Mouse (Mus musculus) heart, embryonic 13.5 days (tissue): ENCODE results near the gene Prkn. TPM values are rescaled to one million over a fixed set of nuclear protein-coding genes. Genes with fewer than 3 reads are reported as not detected.

Experiments used
- ATAC-seq: fragments of 200-750 bp; cut with Nextera tagmentation; 2 replicates; pipeline ENCODE4 v1.8.0; 2017; ENCODE audit warnings: moderate TSS enrichment; ENCODE audit not compliant: insufficient number of reproducible peaks, low FRiP score, low TSS enrichment; ENCODE audit errors: extremely low read depth
- H3K27ac ChIP-seq: fragments of 300-500 bp; sonication (generic); replicated peaks from 2 replicates; pipeline ENCODE4 v1.5.1; 2015; ENCODE audit warnings: moderate library complexity, mild to moderate bottlenecking, inconsistent platforms
- H3K27me3 ChIP-seq: fragments of 300-500 bp; sonication (generic); replicated peaks from 2 replicates; pipeline ENCODE4 v1.6.1; 2015; ENCODE audit warnings: mild to moderate bottlenecking, inconsistent platforms
- H3K36me3 ChIP-seq: fragments of 300-500 bp; sonication (generic); 2 replicates; pipeline ENCODE4 v1.6.1; 2015; ENCODE audit warnings: mild to moderate bottlenecking, inconsistent platforms
- H3K4me1 ChIP-seq: fragments of 300-500 bp; sonication (generic); 2 replicates; pipeline ENCODE4 v1.6.1; 2015; ENCODE audit warnings: inconsistent platforms
- H3K4me2 ChIP-seq: fragments of 300-500 bp; sonication (generic); 2 replicates; pipeline ENCODE4 v1.6.1; 2015; ENCODE audit warnings: inconsistent platforms, mild to moderate bottlenecking, moderate library complexity
- H3K4me3 ChIP-seq: fragments of 300-500 bp; sonication (generic); 2 replicates; pipeline ENCODE4 v1.5.1; 2015; ENCODE audit warnings: moderate library complexity, mild to moderate bottlenecking, inconsistent platforms
- H3K9ac ChIP-seq: fragments of 300-500 bp; sonication (generic); 2 replicates; pipeline ENCODE4 v1.6.1; 2015; ENCODE audit warnings: inconsistent platforms, mild to moderate bottlenecking, moderate library complexity
- H3K9me3 ChIP-seq: fragments of 300-500 bp; sonication (generic); 2 replicates; pipeline ENCODE4 v1.6.1; 2016; ENCODE audit warnings: inconsistent platforms
- WGBS: fragments of 180-500 bp; shearing (Covaris S2); methylation state at CpG from one replicate; pipeline ENCODE4 v1.1.7; 2015; ENCODE audit warnings: mixed read lengths; 5-methylcytosine and 5-hydroxymethylcytosine counted together
- polyA plus RNA-seq: library from polyadenylated mRNA; unstranded; fragments of >200 nt; fragmentation: Nextera tagmentation; extraction: Ambion mirVana; gene quantifications from 2 replicates; pipeline ENCODE4 v1.2.1, GENCODE M21; 2015

Prkn gene
- polyA plus RNA-seq, 1 experiment from 2014 or later = 1.8 TPM

DNA sequence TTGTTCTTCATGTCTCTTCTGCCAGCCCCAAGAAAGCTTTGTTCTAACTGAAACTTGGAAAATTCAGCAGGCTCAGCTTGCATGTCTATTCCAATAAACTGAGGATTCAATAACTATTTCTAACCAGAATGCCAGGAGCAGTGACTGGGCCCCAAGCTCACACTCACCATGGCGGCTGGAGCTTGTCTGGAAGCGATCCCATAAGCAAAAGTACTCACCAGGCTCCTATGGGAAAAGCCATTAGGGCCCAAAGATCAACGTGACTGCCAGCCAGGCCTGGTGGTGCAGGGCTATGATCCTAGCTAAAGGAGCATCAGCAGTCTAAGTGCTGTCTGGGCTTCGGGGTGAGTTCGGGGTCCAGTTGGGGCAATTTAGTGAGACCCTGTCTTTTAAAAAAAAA is 1048.6 kb downstream of the Prkn start:
- WGBS = 71% methylated on average over 5 of the region's 5 CpGs
- H3K4me1 ChIP-seq = no peaks in the 10 kb centered on the region
- H3K4me3 ChIP-seq = no peak overlapping the region
- H3K4me2 ChIP-seq = no peak overlapping the region
- no peak for ATAC-seq
- no peaks in the 10 kb centered on the region for H3K9me3 ChIP-seq
- H3K9ac ChIP-seq = no peak overlapping the region
- no peak overlapping the region for H3K27ac ChIP-seq
- H3K27me3 ChIP-seq = no peaks in the 10 kb centered on the region
- H3K36me3 ChIP-seq = no peaks in the 10 kb centered on the region

DNA sequence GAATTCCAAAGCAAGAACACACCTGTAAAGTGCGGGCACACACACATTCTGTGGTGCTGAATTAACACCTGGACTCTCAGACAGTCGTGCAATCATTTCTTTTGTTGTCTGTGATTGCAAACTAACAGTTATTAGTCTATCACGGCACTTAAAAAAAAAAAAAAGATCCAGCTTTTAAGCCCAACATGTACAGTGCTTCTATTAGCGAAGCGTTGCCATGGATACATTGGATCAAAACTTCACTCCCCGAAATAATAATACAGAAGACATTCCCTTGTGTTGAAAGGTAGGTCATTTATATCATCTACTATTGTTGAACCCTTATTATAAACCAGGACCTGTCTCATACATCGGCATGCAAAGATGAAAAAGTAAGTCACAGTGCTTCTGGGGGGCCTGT is 1060.1 kb downstream of the Prkn start:
- Histone ChIP-seq H3K36me3 (no peaks in the 10 kb centered on the region), H3K4me3 (no peak overlapping the region), H3K9me3 (no peaks in the 10 kb centered on the region), H3K27me3 (no peaks in the 10 kb centered on the region; the same call in 1 of the 2 replicates), H3K4me2 (no peak overlapping the region), H3K27ac (no peak overlapping the region), H3K4me1 (no peaks in the 10 kb centered on the region), H3K9ac (no peak overlapping the region)
- no peak for ATAC-seq
- 80% methylated on average over 7 of the region's 7 CpGs for whole genome bisulfite sequencing

DNA sequence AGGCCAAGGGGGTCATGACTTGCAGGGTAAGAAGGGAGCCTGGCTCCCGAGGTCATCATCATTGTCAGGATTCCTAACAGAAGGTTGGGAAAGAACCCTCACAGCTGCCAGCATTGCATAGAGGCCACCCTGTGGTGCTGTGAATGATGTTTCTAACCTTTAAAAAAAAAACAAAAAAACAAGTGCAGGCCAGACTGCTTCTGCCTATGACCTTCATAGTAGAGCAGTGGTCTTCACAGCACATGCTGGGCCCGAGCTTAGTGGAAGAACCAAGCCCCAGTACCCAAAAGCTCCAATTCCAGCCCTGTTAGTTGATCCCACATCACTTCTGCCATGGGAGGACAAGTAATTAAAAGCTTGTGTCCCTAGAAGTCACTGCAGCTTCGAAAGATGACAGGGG is 1061.5 kb downstream of the Prkn start:
- H3K36me3 ChIP-seq = no peaks in the 10 kb centered on the region
- no peak for ATAC-seq

DNA sequence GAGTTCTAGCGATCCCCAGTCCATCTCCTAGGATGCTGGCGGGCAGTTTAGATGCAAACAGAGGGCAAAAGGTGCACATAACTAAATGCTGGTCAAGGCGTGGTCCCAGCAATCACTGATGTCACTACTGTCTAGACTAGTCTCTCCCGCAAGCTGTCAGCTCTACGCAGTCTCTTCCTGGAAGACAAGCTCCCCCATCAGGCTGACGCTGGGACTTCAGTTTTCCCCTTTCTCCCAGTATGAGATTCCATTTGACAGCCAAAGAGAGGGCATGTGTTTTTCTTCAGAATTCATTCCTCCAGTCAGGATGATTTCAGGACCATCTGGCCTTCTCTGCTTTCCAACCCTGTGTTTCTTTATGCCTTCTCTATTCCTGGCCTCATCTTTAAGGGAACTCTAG is 1062.8 kb downstream of the Prkn start:
- H3K4me3 ChIP-seq = no peak overlapping the region
- WGBS = 33% methylated on average over 6 of the region's 6 CpGs
- no peaks in the 10 kb centered on the region for H3K36me3 ChIP-seq
- H3K9ac ChIP-seq = no peak overlapping the region
- no peak overlapping the region for H3K27ac ChIP-seq
- no peak overlapping the region for H3K4me2 ChIP-seq
- no peak for ATAC-seq
- H3K4me1 ChIP-seq = no peaks in the 10 kb centered on the region
- H3K27me3 ChIP-seq = no peaks in the 10 kb centered on the region; the same call in 1 of the 2 replicates
- H3K9me3 ChIP-seq = no peaks in the 10 kb centered on the region

More for the DNA sequence above, 1061.5 kb downstream of the Prkn start:
- 55% methylated on average over 3 of the region's 3 CpGs for WGBS
- Histone ChIP-seq H3K9me3 (no peaks in the 10 kb centered on the region), H3K4me3 (no peak overlapping the region), H3K4me2 (no peak overlapping the region), H3K4me1 (no peaks in the 10 kb centered on the region), H3K9ac (no peak overlapping the region), H3K27me3 (no peaks in the 10 kb centered on the region; the same call in 1 of the 2 replicates), H3K27ac (no peak overlapping the region)

DNA sequence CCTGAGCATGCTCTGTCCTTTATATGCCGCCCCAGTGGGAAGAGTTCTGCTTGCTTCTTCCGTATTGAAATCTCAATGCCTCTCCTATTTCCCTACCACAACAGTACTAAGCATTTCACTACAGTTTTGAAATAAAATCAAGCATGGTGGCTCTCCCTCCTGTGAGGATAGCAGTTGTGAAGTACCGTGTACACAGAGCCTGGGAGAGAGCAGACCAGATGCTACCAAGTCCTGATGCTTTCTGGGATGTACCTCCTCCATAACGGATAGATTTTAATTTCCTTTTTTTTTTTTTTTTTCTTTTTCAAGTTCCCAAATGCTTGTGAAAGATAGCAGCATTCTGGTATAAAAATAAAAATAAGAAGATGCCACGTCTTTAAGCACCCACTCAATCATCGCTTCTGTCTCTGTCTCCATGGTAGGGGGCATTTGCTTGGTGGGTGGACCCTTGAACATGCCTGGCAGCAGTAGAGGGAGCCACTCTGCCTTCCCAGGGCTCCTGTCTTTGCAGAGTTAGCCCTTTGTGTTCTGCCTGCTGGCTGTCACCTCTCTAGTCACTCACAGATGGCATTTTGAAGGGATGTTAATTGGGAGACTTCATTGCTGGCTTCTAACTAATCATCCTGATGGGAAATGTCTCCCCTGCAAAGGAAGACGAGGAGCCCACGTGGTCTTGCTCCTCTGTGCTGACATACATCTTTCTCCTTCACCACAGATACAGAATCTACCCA is 1070.6 kb downstream of the Prkn start:
- H3K9me3 ChIP-seq = no peaks in the 10 kb centered on the region
- no peak overlapping the region for H3K27ac ChIP-seq
- no peak overlapping the region for H3K9ac ChIP-seq
- no peak for ATAC-seq
- H3K36me3 ChIP-seq = no peaks in the 10 kb centered on the region
- H3K4me1 ChIP-seq = peaks cover 5% of the 10 kb centered on the region; the same call in 1 of the 2 replicates
- no peak overlapping the region for H3K4me2 ChIP-seq
- peaks cover 31% of the 10 kb centered on the region for H3K27me3 ChIP-seq
- 58% methylated on average over 8 of the region's 8 CpGs for WGBS
- no peak overlapping the region for H3K4me3 ChIP-seq

DNA sequence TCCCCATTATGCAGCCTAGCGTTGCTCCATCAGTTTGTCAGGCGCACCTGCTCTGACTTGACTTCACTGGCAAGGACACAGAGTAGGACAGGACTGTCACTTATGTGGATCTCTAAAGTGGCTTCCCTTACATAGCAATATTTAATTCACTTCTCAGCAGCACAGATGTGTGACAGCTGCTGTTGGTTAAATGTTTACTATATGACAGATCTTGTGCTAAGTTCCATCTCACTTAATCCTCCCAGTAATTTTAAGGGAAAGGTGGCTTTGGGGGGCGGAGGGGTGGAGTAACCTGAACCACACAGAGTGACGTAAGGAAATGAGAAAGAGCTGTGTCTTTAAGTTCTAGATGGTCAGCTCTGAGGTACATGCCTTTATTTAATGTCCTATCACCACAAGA is 1072.0 kb downstream of the Prkn start:
- no peaks in the 10 kb centered on the region for H3K9me3 ChIP-seq
- no peak overlapping the region for H3K27ac ChIP-seq
- no peak overlapping the region for H3K9ac ChIP-seq
- no peaks in the 10 kb centered on the region for H3K36me3 ChIP-seq
- H3K4me2 ChIP-seq = no peak overlapping the region
- H3K4me1 ChIP-seq = peaks cover 5% of the 10 kb centered on the region; the same call in 1 of the 2 replicates
- 75% methylated on average over 4 of the region's 4 CpGs for WGBS
- H3K27me3 ChIP-seq = peaks cover 36% of the 10 kb centered on the region
- no peak overlapping the region for H3K4me3 ChIP-seq
- ATAC-seq = no peak

DNA sequence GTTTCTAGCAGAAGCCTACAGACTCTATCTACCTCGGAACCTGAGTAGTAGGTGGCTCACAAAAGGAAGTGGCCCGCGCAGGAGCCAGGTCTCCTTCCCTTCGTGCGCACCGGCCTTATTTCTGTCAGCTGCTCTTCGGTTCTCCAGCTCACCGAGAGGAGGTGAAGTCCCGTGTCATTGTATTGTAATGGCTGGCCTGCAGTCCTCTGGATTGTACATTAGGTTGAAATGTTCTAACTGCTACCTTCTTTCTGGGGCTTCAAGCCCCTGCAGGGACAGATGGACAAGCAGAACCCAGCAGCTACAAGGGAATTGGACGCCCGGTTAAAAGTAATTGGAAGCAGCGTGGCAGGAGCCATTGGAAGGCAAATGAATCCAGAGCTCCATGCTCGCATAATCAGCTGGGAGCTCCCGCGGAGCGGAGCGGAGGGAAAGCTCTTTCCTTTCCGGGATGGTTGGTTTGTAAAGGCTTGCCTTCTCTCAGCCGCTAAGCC is 1072.7 kb downstream of the Prkn start:
- Histone ChIP-seq H3K36me3 (no peaks in the 10 kb centered on the region), H3K27me3 (peaks cover 39% of the 10 kb centered on the region), H3K4me2 (peak overlapping the region; percentile 72), H3K9ac (peak overlapping the region; percentile 67), H3K4me3 (peak overlapping the region; percentile 40), H3K4me1 (peaks cover 5% of the 10 kb centered on the region; the same call in 1 of the 2 replicates), H3K27ac (no peak overlapping the region), H3K9me3 (no peaks in the 10 kb centered on the region)
- ATAC-seq = no peak
- WGBS = 1% methylated on average over 19 of the region's 19 CpGs

DNA sequence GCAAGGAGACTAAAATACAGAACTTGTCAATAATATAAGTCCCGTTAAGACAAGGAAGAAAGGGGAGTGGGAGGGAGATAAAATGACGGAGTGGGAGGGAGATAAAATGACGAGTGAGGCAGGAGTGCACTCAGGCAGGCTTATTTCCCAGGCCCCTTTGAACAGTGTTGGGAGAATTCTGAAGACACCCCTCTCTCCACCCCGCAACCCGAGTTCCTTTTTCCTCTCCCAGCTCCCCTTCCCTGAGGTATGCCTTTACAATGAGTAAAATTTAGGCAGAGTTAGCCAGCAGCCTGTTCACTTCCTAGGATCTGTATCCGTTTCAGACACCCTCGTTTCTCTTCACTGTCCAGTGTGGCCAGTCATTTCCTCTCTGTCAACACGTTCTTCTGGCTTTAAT is 1073.4 kb downstream of the Prkn start:
- Histone ChIP-seq H3K36me3 (no peaks in the 10 kb centered on the region), H3K4me3 (peak overlapping the region; percentile 40), H3K27ac (no peak overlapping the region), H3K4me2 (peak overlapping the region; percentile 72), H3K9ac (0 out of 2 replicates have a peak overlapping the region, but pooled peaks have one; percentile 33), H3K27me3 (peaks cover 41% of the 10 kb centered on the region), H3K9me3 (no peaks in the 10 kb centered on the region), H3K4me1 (peaks cover 5% of the 10 kb centered on the region; the same call in 1 of the 2 replicates)
- WGBS = 13% methylated on average over 8 of the region's 8 CpGs
- no peak for ATAC-seq

DNA sequence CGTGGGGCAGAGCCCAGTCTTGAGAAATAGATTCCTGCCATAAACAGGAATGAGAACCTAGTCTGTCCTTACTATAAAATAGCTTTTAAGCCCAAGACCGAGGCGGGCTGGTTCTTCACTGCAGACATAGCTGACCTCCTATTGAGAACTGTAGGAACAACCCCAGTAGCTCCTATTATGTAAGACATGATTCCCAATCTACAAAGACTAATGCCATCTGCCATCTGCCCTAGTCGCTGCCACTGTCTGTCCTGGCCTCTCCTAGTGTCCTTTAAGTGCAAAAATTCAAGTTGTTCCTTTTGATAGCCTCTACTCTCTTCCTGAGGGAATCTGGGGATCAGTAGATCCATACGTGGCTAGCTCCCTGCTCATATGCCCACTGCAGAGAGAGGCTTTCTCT is 1074.3 kb downstream of the Prkn start:
- Histone ChIP-seq H3K27me3 (peaks cover 44% of the 10 kb centered on the region), H3K36me3 (no peaks in the 10 kb centered on the region), H3K4me2 (no peak overlapping the region), H3K9ac (no peak overlapping the region), H3K4me3 (no peak overlapping the region), H3K4me1 (peaks cover 5% of the 10 kb centered on the region; the same call in 1 of the 2 replicates), H3K27ac (no peak overlapping the region), H3K9me3 (no peaks in the 10 kb centered on the region)
- ATAC-seq = no peak
- WGBS = 64% methylated on average over 5 of the region's 5 CpGs

DNA sequence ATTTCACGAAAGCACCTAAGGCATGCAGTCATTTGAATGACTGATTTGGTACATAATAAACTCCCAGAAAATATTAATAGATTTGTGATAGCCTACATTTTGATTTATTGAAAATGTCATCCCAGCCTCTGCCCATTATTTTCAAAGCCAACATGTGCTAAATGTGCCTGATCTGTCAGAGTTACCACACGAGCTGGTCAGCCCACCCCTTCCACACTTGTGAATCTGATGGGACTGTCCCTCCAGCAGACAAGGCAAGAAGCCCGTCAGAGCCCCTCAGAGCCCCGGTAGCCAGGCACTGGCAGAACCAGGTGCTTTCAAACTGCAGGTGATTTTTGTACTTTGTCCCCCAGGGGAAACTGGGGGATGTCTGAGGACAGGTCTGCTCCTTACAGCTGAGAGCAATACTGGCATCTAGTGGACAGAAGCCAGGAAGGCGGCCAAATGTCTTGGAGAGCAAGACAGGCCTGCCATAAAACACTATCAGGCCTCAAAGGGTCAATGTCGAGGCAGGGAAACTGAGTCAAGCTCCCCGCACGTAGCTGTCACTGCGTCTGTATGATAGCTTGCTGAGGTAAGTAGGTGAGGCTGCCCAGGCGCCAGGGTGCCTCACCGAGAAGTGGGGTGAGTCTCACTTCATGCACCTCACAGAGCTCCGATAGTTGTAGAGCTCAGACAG is 1078.1 kb downstream of the Prkn start:
- H3K27me3 ChIP-seq = peaks cover 31% of the 10 kb centered on the region
- no peak overlapping the region for H3K4me2 ChIP-seq
- H3K9ac ChIP-seq = no peak overlapping the region
- WGBS = 50% methylated on average over 12 of the region's 12 CpGs
- H3K9me3 ChIP-seq = no peaks in the 10 kb centered on the region
- no peaks in the 10 kb centered on the region for H3K36me3 ChIP-seq
- no peak overlapping the region for H3K4me3 ChIP-seq
- H3K27ac ChIP-seq = no peak overlapping the region
- no peak for ATAC-seq
- H3K4me1 ChIP-seq = peaks cover 5% of the 10 kb centered on the region; the same call in 1 of the 2 replicates

DNA sequence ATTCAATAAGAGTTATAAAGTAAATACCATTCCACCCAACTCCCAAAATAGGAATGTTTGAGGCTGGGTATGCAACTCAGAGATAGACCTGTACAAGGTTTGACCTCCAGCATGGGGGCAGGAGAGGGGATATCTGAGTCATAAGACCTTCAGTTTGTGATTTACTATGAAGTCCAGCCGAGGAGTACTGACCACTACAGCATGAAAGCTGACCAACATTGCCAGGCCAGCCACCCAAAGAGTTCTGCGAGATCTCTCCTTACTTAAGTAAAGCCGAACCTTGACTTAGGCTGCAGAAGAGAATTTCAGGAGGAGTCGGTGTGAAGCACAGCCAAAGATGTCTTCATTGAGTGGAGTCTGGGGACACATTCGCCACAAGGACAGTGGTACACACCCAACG is 1079.4 kb downstream of the Prkn start:
- Histone ChIP-seq H3K27me3 (peaks cover 24% of the 10 kb centered on the region), H3K9ac (no peak overlapping the region), H3K4me1 (no peaks in the 10 kb centered on the region), H3K27ac (no peak overlapping the region), H3K4me2 (no peak overlapping the region), H3K4me3 (no peak overlapping the region), H3K36me3 (no peaks in the 10 kb centered on the region), H3K9me3 (no peaks in the 10 kb centered on the region)
- 72% methylated on average over 6 of the region's 6 CpGs for WGBS
- ATAC-seq = no peak
